Mouse (Mus musculus) limb, embryonic 14.5 days (tissue): ENCODE measurements at regions not wholly inside any gene's neighbourhood (a gene's known extent, or its start where the extent isn't known, plus 50 kb on each side); places are given as distances from the start of the nearest gene placed in this dataset.

ENCODE experiments used
- ATAC-seq: fragments of 200-750 bp; cut with Nextera tagmentation; 2 replicates; pipeline ENCODE4 v1.8.0; 2017; ENCODE audit warnings: low read depth, moderate number of reproducible peaks, moderate TSS enrichment; ENCODE audit not compliant: low FRiP score
- DNase-seq: peaks from one replicate; pipeline ENCODE4 v3.0.0-alpha.2; 2015; ENCODE audit warnings: low spot score
- H3K27ac ChIP-seq: fragments of 300-500 bp; sonication (generic); replicated peaks from 2 replicates; pipeline ENCODE4 v1.5.1; 2014; ENCODE audit warnings: low read depth, mild to moderate bottlenecking, low read length, moderate library complexity, mixed read lengths
- H3K27me3 ChIP-seq: fragments of 300-500 bp; sonication (generic); 2 replicates; pipeline ENCODE4 v1.6.1; 2014; ENCODE audit warnings: low read length, mixed read lengths; ENCODE audit not compliant: control insufficient read depth, insufficient read depth
- H3K36me3 ChIP-seq: fragments of 300-500 bp; sonication (generic); 2 replicates; pipeline ENCODE4 v1.6.1; 2014; ENCODE audit warnings: mild to moderate bottlenecking, low read length, moderate library complexity, mixed read lengths; ENCODE audit not compliant: control insufficient read depth, insufficient read depth
- H3K4me1 ChIP-seq: fragments of 300-500 bp; sonication (generic); 2 replicates; pipeline ENCODE4 v1.6.1; 2014; ENCODE audit warnings: antibody characterized with exemption, low read length, mixed read lengths; ENCODE audit not compliant: control insufficient read depth, insufficient read depth
- H3K4me2 ChIP-seq: fragments of 300-500 bp; sonication (generic); replicated peaks from 2 replicates; pipeline ENCODE4 v1.6.1; 2014; ENCODE audit warnings: low read depth, mild to moderate bottlenecking, low read length, moderate library complexity; ENCODE audit not compliant: severe bottlenecking
- H3K4me3 ChIP-seq: fragments of 300-500 bp; sonication (generic); replicated peaks from 2 replicates; pipeline ENCODE4 v1.5.1; 2014; ENCODE audit warnings: low read length
- H3K9ac ChIP-seq: fragments of 300-500 bp; sonication (generic); 2 replicates; pipeline ENCODE4 v1.6.1; 2014; ENCODE audit warnings: mild to moderate bottlenecking, low read depth, low read length, moderate library complexity; ENCODE audit not compliant: severe bottlenecking
- H3K9me3 ChIP-seq: fragments of 300-500 bp; sonication (generic); 2 replicates; pipeline ENCODE4 v1.6.1; 2016; ENCODE audit warnings: low read length; ENCODE audit not compliant: control insufficient read depth
- POLR2A ChIP-seq: fragments of 200-500 bp; IDR thresholded peaks from 2 replicates; pipeline ENCODE4 v1.8.0; 2012; ENCODE audit warnings: inconsistent platforms, mild to moderate bottlenecking, moderate library complexity, borderline replicate concordance; ENCODE audit not compliant: insufficient read depth, insufficient read length; ENCODE audit errors: extremely low read depth
- WGBS: fragments of 180-500 bp; shearing (Covaris S2); extraction: QIAGEN DNeasy Blood & Tissue Kit; methylation state at CpG from one replicate; pipeline ENCODE4 v1.1.7; 2014; 5-methylcytosine and 5-hydroxymethylcytosine counted together

DNA sequence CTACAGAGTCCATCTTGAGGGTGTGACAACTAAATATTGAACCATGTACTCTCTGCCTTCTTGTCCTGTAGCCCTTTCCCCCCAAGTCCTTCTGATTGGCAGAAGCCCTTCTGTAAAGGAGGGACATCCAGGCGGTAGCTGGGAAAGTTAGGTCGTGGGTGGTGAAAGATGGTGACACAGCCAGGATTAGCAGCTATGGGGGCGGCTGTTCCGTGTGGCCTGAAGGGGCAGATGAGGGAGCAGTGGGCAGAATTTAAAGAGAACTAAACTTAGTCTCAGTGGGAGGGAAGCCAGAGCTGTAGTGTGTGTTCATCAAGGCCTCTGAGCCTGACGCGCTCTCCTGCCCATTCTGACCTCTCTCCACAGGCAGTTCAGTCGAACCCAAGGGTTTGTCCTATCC is 450.6 kb downstream of the Vrk1 start:
- Histone ChIP-seq H3K27ac (no peak overlapping the region), H3K4me1 (no peaks in the 10 kb centered on the region), H3K4me2 (no peak overlapping the region), H3K9me3 (no peaks in the 10 kb centered on the region), H3K4me3 (no peak overlapping the region), H3K36me3 (no peaks in the 10 kb centered on the region), H3K9ac (no peak overlapping the region), H3K27me3 (no peaks in the 10 kb centered on the region)
- no peak for DNase-seq
- no peak for ATAC-seq
- TF ChIP-seq POLR2A, result no peak
- WGBS, result 81% methylated on average over 7 of the region's 7 CpGs

DNA sequence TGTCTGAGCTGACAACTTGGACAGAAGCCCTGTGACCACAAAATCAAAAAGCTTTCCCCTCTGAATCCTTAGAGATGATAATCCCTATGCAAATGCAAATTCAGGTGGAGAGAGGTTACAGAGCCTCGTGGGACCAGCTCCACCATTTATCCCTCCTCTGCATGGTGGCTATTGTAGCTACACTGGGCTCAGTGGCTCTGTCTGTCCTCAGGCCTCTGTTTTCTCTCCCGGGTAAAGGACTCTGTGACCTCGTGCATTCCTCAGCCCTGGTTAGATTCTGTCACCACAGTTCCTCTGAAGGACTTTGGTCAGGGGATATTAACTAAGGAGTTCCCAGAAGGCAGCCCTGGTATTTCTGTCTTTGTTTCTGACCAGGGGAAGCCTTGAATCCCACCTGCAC is 452.3 kb downstream of the Vrk1 start:
- ATAC-seq, result no peak
- no peak overlapping the region for H3K9ac ChIP-seq
- 38% methylated on average over 3 of the region's 3 CpGs for WGBS
- H3K4me3 ChIP-seq, result no peak overlapping the region
- no peaks in the 10 kb centered on the region for H3K36me3 ChIP-seq
- no peaks in the 10 kb centered on the region for H3K27me3 ChIP-seq
- no peaks in the 10 kb centered on the region for H3K9me3 ChIP-seq
- no peak for TF ChIP-seq POLR2A
- no peak overlapping the region for H3K27ac ChIP-seq
- H3K4me2 ChIP-seq, result no peak overlapping the region
- no peak for DNase-seq
- H3K4me1 ChIP-seq, result no peaks in the 10 kb centered on the region

DNA sequence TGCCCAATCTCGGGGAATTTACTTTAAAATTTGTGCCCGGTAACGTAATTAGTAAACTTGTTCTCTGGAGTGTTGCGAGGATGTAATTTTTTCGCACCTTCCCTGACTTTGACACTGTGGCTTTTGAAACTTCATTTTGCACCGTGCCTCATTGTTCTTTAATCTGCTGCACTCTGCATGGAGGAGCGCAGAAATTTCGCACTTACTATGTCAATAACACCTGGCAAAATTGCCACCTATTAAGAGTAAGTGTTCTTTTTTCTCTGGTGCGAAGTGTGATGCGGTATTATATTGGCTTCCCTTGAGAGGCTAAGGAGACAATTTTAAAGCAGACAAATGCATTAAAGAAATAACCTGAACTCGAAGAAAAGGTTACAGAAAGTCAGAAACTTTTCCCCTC is 454.7 kb downstream of the Vrk1 start:
- DNase-seq (no peak), ATAC-seq (no peak)
- no peaks in the 10 kb centered on the region for H3K9me3 ChIP-seq
- no peak overlapping the region for H3K9ac ChIP-seq
- no peak for TF ChIP-seq POLR2A
- no peak overlapping the region for H3K27ac ChIP-seq
- H3K4me3 ChIP-seq, result no peak overlapping the region
- no peaks in the 10 kb centered on the region for H3K36me3 ChIP-seq
- no peak overlapping the region for H3K4me2 ChIP-seq
- H3K27me3 ChIP-seq, result no peaks in the 10 kb centered on the region
- H3K4me1 ChIP-seq, result no peaks in the 10 kb centered on the region
- 27% methylated on average over 11 of the region's 11 CpGs for WGBS

DNA sequence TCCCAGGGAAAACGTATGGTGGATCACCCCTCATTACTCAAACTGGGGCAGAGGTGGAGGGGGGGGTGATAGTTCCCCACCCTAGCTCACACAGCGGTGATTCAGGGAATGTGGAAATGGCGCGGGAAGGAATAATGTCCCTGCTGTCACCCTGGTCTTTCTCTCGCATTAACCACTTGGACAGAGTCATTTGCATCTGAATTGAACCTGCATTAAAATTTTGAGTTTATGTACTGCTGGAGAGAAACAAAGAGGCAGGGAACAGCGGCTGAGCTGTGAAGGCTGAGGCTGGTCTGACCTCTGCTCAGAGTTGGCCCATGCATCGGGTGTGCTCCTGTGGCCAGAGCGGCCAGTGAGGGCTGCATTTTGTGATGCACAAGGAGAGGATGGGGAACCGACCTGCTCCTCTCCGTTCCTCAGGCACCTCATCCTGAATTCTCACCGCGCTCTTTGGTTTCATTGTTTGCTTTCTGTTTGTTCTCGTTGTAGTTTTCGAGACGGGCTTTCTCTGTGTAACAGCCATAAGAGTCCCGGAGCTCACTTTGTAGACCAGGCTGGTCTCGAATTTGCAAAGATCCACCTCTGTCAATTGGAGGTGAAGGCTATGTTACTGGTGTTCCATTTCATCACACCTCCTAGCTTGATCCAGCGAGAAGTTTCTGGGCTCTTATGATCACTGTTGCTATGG is 458.3 kb downstream of the Vrk1 start:
- Histone ChIP-seq H3K9ac (no peak overlapping the region), H3K4me1 (no peaks in the 10 kb centered on the region), H3K36me3 (no peaks in the 10 kb centered on the region), H3K9me3 (no peaks in the 10 kb centered on the region), H3K4me3 (no peak overlapping the region), H3K4me2 (no peak overlapping the region), H3K27ac (no peak overlapping the region), H3K27me3 (no peaks in the 10 kb centered on the region)
- ATAC-seq (no peak), DNase-seq (no peak)
- 70% methylated on average over 18 of the region's 18 CpGs for WGBS
- TF ChIP-seq POLR2A, result no peak

DNA sequence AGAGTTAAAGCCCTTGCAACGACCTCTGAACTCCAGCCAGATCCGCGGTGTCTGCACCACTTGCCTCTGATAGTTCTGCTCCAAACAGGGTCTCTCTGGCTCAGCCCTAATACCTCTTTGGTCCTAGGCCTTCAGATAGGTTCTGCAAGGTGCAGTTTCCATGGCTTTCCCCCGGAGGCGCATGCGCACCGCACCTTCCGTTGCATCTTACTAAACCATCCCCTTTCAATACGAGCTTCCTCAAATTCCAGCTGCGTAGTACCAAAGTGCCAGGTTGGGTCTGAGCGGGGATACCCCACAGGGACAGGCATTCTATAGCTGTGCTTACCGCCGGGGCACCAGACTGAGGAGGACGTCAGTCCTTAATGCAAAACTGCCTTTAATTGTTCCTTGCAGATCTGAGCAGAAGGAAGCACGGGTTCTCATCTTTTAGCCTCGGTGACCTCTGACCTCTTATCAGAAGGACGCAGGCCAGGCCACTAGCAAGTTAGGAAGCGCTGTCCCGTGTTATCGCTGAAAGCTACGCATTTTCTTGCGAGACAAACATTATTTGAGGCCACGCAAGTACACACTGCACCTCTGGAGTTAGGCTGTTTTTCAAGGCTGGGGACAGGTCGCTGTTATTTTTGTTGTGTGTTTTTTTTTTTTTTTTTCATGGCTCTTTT is 464.6 kb downstream of the Vrk1 start:
- no peak overlapping the region for H3K4me2 ChIP-seq
- DNase-seq (no peak), ATAC-seq (no peak)
- no peaks in the 10 kb centered on the region for H3K36me3 ChIP-seq
- no peak for TF ChIP-seq POLR2A
- H3K9me3 ChIP-seq, result no peaks in the 10 kb centered on the region
- H3K4me1 ChIP-seq, result no peaks in the 10 kb centered on the region; the same call in 1 of the 2 replicates
- 15% methylated on average over 24 of the region's 24 CpGs for WGBS
- H3K9ac ChIP-seq, result no peak overlapping the region
- no peak overlapping the region for H3K4me3 ChIP-seq
- H3K27ac ChIP-seq, result no peak overlapping the region
- peaks cover 45% of the 10 kb centered on the region for H3K27me3 ChIP-seq
